ENCODE assay signal across 8 mouse cellular contexts in the genomic region with DNA sequence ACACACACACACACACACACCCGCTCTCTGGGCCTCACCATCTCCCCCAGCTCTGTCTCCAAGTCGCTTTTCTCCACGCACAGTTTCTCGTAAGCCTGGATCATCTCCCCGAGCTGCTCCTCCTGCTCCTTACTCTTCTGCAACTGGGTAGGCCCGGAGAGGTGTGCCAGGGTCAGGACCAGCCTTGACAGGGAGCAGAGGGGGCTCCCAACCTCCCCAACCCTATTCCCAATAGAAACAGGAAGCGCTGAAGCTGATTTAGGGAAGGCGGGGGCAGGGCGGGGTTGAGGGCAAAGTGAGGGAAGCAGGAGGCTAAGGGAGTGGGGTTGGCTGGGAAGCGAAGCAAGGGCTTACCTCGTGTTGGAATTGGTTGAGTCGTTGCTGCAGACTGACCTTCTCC. TPM values are rescaled to one million over a fixed set of nuclear protein-coding genes. Genes with fewer than 3 reads are reported as not detected.
A peak's percentile ranks its signal among the peaks of the same experiment; 100 is the strongest.
DNase-seq lines count a peak whose midpoint lies in the region; ATAC-seq and TF ChIP-seq lines count a peak whose summit lies in the region.

No protein-coding gene starts in this region.

- no peaks in the 10 kb centered on the region for H3K27me3 ChIP-seq in lung, embryonic 15.5 days
- H3K27me3 ChIP-seq in heart, embryonic 16.5 days (ENCODE audit: control insufficient read depth, insufficient read depth, low read length): peaks cover 5% of the 10 kb centered on the region; the same call in 1 of the 2 replicates
- H3K27me3 ChIP-seq in limb, embryonic 14.5 days (ENCODE audit: control insufficient read depth, insufficient read depth, low read length): no peaks in the 10 kb centered on the region
- H3K27me3 ChIP-seq in small intestine, adult 2 months (ENCODE audit: control insufficient read depth, insufficient read depth, low read length): peaks cover 19% of the 10 kb centered on the region

- H3K36me3 ChIP-seq in lung, embryonic 15.5 days: peaks cover 14% of the 10 kb centered on the region; the same call in 1 of the 2 replicates
- H3K36me3 ChIP-seq in heart, embryonic 16.5 days (ENCODE audit: control insufficient read depth, insufficient read depth): 0 out of 2 replicates have a peak, but pooled peaks cover 2% of the 10 kb centered on the region
- H3K36me3 ChIP-seq in limb, embryonic 14.5 days (ENCODE audit: control insufficient read depth, insufficient read depth, low read length): peaks cover 49% of the 10 kb centered on the region
- no peaks in the 10 kb centered on the region for H3K36me3 ChIP-seq in small intestine, adult 2 months (ENCODE audit: control insufficient read depth, insufficient read depth, low read length)

- H3K9me3 ChIP-seq in lung, embryonic 15.5 days: no peaks in the 10 kb centered on the region
- no peaks in the 10 kb centered on the region for H3K9me3 ChIP-seq in heart, embryonic 16.5 days (replicated peaks; ENCODE audit: control insufficient read depth, low read length)
- no peaks in the 10 kb centered on the region for H3K9me3 ChIP-seq in limb, embryonic 14.5 days (ENCODE audit: control insufficient read depth, low read length)

- peaks cover 49% of the 10 kb centered on the region for H3K4me1 ChIP-seq in lung, embryonic 15.5 days
- peaks cover 33% of the 10 kb centered on the region for H3K4me1 ChIP-seq in heart, embryonic 16.5 days (ENCODE audit: control insufficient read depth, insufficient read depth, low read length)
- peaks cover 26% of the 10 kb centered on the region for H3K4me1 ChIP-seq in limb, embryonic 14.5 days (ENCODE audit: control insufficient read depth, insufficient read depth, low read length)
- peaks cover 8% of the 10 kb centered on the region for H3K4me1 ChIP-seq in small intestine, adult 2 months (ENCODE audit: control insufficient read depth, insufficient read depth, insufficient read length, low read length)

- no peak for TF ChIP-seq POLR2A in limb, embryonic 14.5 days (IDR thresholded peaks at IDR 0.05; ENCODE audit: borderline replicate concordance, extremely low read depth, insufficient read depth, insufficient read length)
- no peak for TF ChIP-seq POLR2A in small intestine, adult 2 months (IDR thresholded peaks at IDR 0.05; ENCODE audit: low read depth, low read length)

- peak overlapping the region; percentile 79 for H3K4me3 ChIP-seq in lung, embryonic 15.5 days
- peak overlapping the region; percentile 86 for H3K4me3 ChIP-seq in heart, embryonic 16.5 days (ENCODE audit: low read length)
- H3K4me3 ChIP-seq in limb, embryonic 14.5 days (replicated peaks; ENCODE audit: low read length): no peak overlapping the region
- peak overlapping the region; percentile 28 for H3K4me3 ChIP-seq in small intestine, adult 2 months (ENCODE audit: low read depth, low read length)

- H3K9ac ChIP-seq in lung, embryonic 15.5 days: no peak overlapping the region
- H3K9ac ChIP-seq in heart, embryonic 16.5 days (ENCODE audit: low read length): peak overlapping the region; percentile 83
- no peak overlapping the region for H3K9ac ChIP-seq in limb, embryonic 14.5 days (ENCODE audit: low read depth, low read length, severe bottlenecking)

- no peak for TF ChIP-seq CTCF in small intestine, adult 2 months (IDR thresholded peaks at IDR 0.05; ENCODE audit: extremely low read depth, insufficient read length, insufficient replicate concordance, low read depth, low read length)

- DNase-seq in lung, adult 18-20 months: no peak
- no peak for DNase-seq in limb, embryonic 14.5 days (ENCODE audit: low spot score)
- no peak for DNase-seq in adrenal gland, postnatal 14 days
- no peak for DNase-seq in layer of hippocampus, postnatal 25 days (ENCODE audit: extremely low spot score in 1 of 2, low spot score in 1 of 2)

- no peak for ATAC-seq in lung, embryonic 15.5 days (ENCODE audit: borderline replicate concordance, extremely low read depth, low FRiP score, low TSS enrichment)
- ATAC-seq in heart, embryonic 16.5 days (replicated peaks; ENCODE audit: extremely low read depth, insufficient read depth, low FRiP score): no peak
- ATAC-seq in limb, embryonic 14.5 days (ENCODE audit: low FRiP score, low read depth): no peak
- ATAC-seq in inflammation-experienced regulatory T-cells, adult 6 months: no peak

- 0 out of 2 replicates have a peak overlapping the region, but pooled peaks have one; percentile 95 for H3K27ac ChIP-seq in lung, embryonic 15.5 days
- H3K27ac ChIP-seq in heart, embryonic 16.5 days (ENCODE audit: low read length): peak overlapping the region; percentile 87
- H3K27ac ChIP-seq in limb, embryonic 14.5 days (replicated peaks; ENCODE audit: low read depth, low read length): no peak overlapping the region
- no peak overlapping the region for H3K27ac ChIP-seq in small intestine, adult 2 months (ENCODE audit: insufficient read depth, low read depth, low read length)

- WGBS in lung, embryonic 15.5 days: 25% methylated on average over 12 of the region's 12 CpGs
- 43% methylated on average over 12 of the region's 12 CpGs for WGBS in heart, embryonic 16.5 days
- 27% methylated on average over 12 of the region's 12 CpGs for WGBS in limb, embryonic 14.5 days
- WGBS in small intestine, adult 2 months: 30% methylated on average over 12 of the region's 12 CpGs

- H3K4me2 ChIP-seq in lung, embryonic 15.5 days: peak overlapping the region; percentile 92
- peak overlapping the region; percentile 97 for H3K4me2 ChIP-seq in heart, embryonic 16.5 days (ENCODE audit: low read depth, low read length)
- H3K4me2 ChIP-seq in limb, embryonic 14.5 days (replicated peaks; ENCODE audit: low read depth, low read length, severe bottlenecking): peak overlapping the region; percentile 88

RNA-seq across cellular contexts. Expression of a gene that starts 2.7 kb away (rescaled TPM):
- 7.9 and 8.6 TPM in 2 replicates for polyA plus RNA-seq in lung, embryonic 15.5 days (2015; fragmentation: Nextera tagmentation; extraction: Ambion mirVana)
- polyA plus RNA-seq in heart, embryonic 16.5 days (2015; fragmentation: Nextera tagmentation; extraction: Ambion mirVana): 3.8 and 4.3 TPM in 2 replicates
- 62.2 and 82.9 TPM in 2 replicates for polyA plus RNA-seq in limb, embryonic 14.5 days (2012; rRNA removed)
- polyA plus RNA-seq in limb, embryonic 14.5 days (2014; fragmentation: Nextera tagmentation; extraction: Ambion mirVana): 9.7 and 11.6 TPM in 2 replicates
- polyA plus RNA-seq in small intestine, adult 2 months (2012; rRNA removed): 7.5 and 11.4 TPM in 2 replicates
- under 1 TPM in 2 of 3 experiments, not detected in 1; 0.21 to 0.44 TPM for polyA plus RNA-seq in inflammation-experienced regulatory T-cells, adult 6 months (2017; shearing (Covaris generic))
- 17.6 and 22.9 TPM in 2 replicates for total RNA-seq in adrenal gland, postnatal 14 days (2021)
- total RNA-seq in layer of hippocampus, postnatal 25 days (2021): 10 to 100 TPM; 75.8 to 82.0 TPM

RNA-seq across cellular contexts. Expression of a gene that starts 33.5 kb away (rescaled TPM):
- 0.07 TPM in 1 of 2 replicates, not detected in the other for polyA plus RNA-seq in lung, embryonic 15.5 days (2015; fragmentation: Nextera tagmentation; extraction: Ambion mirVana)
- polyA plus RNA-seq in heart, embryonic 16.5 days (2015; fragmentation: Nextera tagmentation; extraction: Ambion mirVana): 0.41 and 0.46 TPM in 2 replicates
- 0.10 and 0.11 TPM in 2 replicates for polyA plus RNA-seq in limb, embryonic 14.5 days (2012; rRNA removed)
- not detected in 2 replicates for polyA plus RNA-seq in limb, embryonic 14.5 days (2014; fragmentation: Nextera tagmentation; extraction: Ambion mirVana)
- polyA plus RNA-seq in small intestine, adult 2 months (2012; rRNA removed): 1.0 and 2.3 TPM in 2 replicates
- 10 to 100 TPM in 1 of 3 experiments, 1 to 10 TPM in 2; 3.4 to 20.9 (median 3.6) TPM for polyA plus RNA-seq in inflammation-experienced regulatory T-cells, adult 6 months (2017; shearing (Covaris generic))
- 0.33 and 0.56 TPM in 2 replicates for total RNA-seq in adrenal gland, postnatal 14 days (2021)
- under 1 TPM in 1 of 2 experiments, not detected in 1; 0.10 TPM for total RNA-seq in layer of hippocampus, postnatal 25 days (2021)

RNA-seq across cellular contexts. Expression of a gene that starts 39.1 kb away (rescaled TPM):
- polyA plus RNA-seq in lung, embryonic 15.5 days (2015; fragmentation: Nextera tagmentation; extraction: Ambion mirVana): 50.5 and 52.5 TPM in 2 replicates
- polyA plus RNA-seq in heart, embryonic 16.5 days (2015; fragmentation: Nextera tagmentation; extraction: Ambion mirVana): 30.1 and 31.3 TPM in 2 replicates
- polyA plus RNA-seq in limb, embryonic 14.5 days (2012; rRNA removed): 123 and 145 TPM in 2 replicates
- polyA plus RNA-seq in limb, embryonic 14.5 days (2014; fragmentation: Nextera tagmentation; extraction: Ambion mirVana): 71.5 and 71.8 TPM in 2 replicates
- 7.5 and 13.5 TPM in 2 replicates for polyA plus RNA-seq in small intestine, adult 2 months (2012; rRNA removed)
- polyA plus RNA-seq in inflammation-experienced regulatory T-cells, adult 6 months (2017; shearing (Covaris generic)): 10 to 100 TPM; 24.7 to 41.5 (median 26.2) TPM
- total RNA-seq in adrenal gland, postnatal 14 days (2021): 123 and 138 TPM in 2 replicates
- 100 to 1,000 TPM; 123 to 130 TPM for total RNA-seq in layer of hippocampus, postnatal 25 days (2021)

Comparison
In these comparisons a context has a peak if more than half of its experiments do, and no peak if none do; other contexts are left out.
1. H3K27ac ChIP-seq: peak in lung, embryonic 15.5 days (single experiment) and heart, embryonic 16.5 days (single experiment); none in limb, embryonic 14.5 days (single experiment) and small intestine, adult 2 months (single experiment).
2. Peak in every context shown above with its lines, with median percentiles within 50 percentile points of each other: H3K4me2 ChIP-seq.